Mouse (Mus musculus) thymus, adult 2 months (tissue): Measurements from ENCODE around the gene Csk. TPM values are rescaled to one million over a fixed set of nuclear protein-coding genes. Genes with fewer than 3 reads are reported as not detected.

ENCODE experiments used
- DNase-seq: peaks from one replicate; pipeline ENCODE4 v3.0.0; 2021
- H3K27ac ChIP-seq: fragments of 200-500 bp; 2 replicates; pipeline ENCODE4 v1.5.1; 2012; ENCODE audit warnings: low read length, control low read depth; ENCODE audit not compliant: control insufficient read depth, insufficient read depth
- H3K27me3 ChIP-seq: fragments of 200-500 bp; 2 replicates; pipeline ENCODE4 v1.6.1; 2012; ENCODE audit warnings: mild to moderate bottlenecking, low read length, moderate library complexity, mixed read lengths; ENCODE audit not compliant: control insufficient read depth, insufficient read depth
- H3K36me3 ChIP-seq: fragments of 200-500 bp; 2 replicates; pipeline ENCODE4 v1.6.1; 2012; ENCODE audit warnings: mild to moderate bottlenecking, low read length, moderate library complexity; ENCODE audit not compliant: control insufficient read depth, insufficient read depth
- H3K4me1 ChIP-seq: fragments of 200-500 bp; replicated peaks from 2 replicates; pipeline ENCODE4 v1.6.1; 2012; ENCODE audit warnings: low read length; ENCODE audit not compliant: control insufficient read depth, insufficient read depth
- H3K4me3 ChIP-seq: fragments of 200-500 bp; 2 replicates; pipeline ENCODE4 v1.5.1; 2012; ENCODE audit warnings: mild to moderate bottlenecking, low read length, control low read depth, moderate library complexity; ENCODE audit not compliant: control insufficient read depth, insufficient read depth
- CTCF ChIP-seq: fragments of 200-500 bp; IDR thresholded peaks from 2 replicates; pipeline ENCODE4 v1.5.1; 2012; ENCODE audit warnings: mild to moderate bottlenecking, control low read depth, low read length, moderate library complexity, borderline replicate concordance; ENCODE audit not compliant: control insufficient read depth, poor library complexity, insufficient read depth; ENCODE audit errors: extremely low read depth
- POLR2A ChIP-seq: fragments of 200-500 bp; IDR thresholded peaks from 2 replicates; pipeline ENCODE4 v1.6.1; 2012; ENCODE audit warnings: mild to moderate bottlenecking, low read length, control low read depth, moderate library complexity; ENCODE audit not compliant: control insufficient read depth, poor library complexity, insufficient read depth; ENCODE audit errors: extremely low read depth
- WGBS: fragments of 180-500 bp; shearing (Covaris S2); methylation state at CpG from one replicate; pipeline ENCODE4 v1.1.7; 2018; 5-methylcytosine and 5-hydroxymethylcytosine counted together
- polyA plus RNA-seq: library from polyadenylated mRNA; depleted of rRNA; stranded (reverse); fragments of >200 nt; gene quantifications from 2 replicates; pipeline ENCODE4 v1.2.3, GENCODE M21; 2012

Gene Csk
- polyA plus RNA-seq, 1 experiment, result 245 TPM

GRCm38 (mm10) chr9:57669566-57669965 is 16.1 kb upstream of the Csk start:
- Histone ChIP-seq H3K4me3 (no peak overlapping the region), H3K27ac (no peak overlapping the region), H3K27me3 (no peaks in the 10 kb centered on the region), H3K36me3 (no peaks in the 10 kb centered on the region), H3K4me1 (peaks cover 22% of the 10 kb centered on the region)
- DNase-seq, result no peak
- no peak for TF ChIP-seq CTCF
- no peak for TF ChIP-seq POLR2A
- 97% methylated on average over 3 of the region's 3 CpGs for WGBS

- H3K4me3 ChIP-seq, result no peak overlapping the region
- 32% methylated on average over 1 of the region's 1 CpGs for WGBS
- H3K27ac ChIP-seq, result no peak overlapping the region
- H3K36me3 ChIP-seq, result no peaks in the 10 kb centered on the region
- H3K27me3 ChIP-seq, result no peaks in the 10 kb centered on the region
- peaks cover 22% of the 10 kb centered on the region for H3K4me1 ChIP-seq
- TF ChIP-seq POLR2A (no peak), CTCF (no peak)
- no peak for DNase-seq
These were observed 14.8 kb upstream of the Csk start for GRCm38 (mm10) chr9:57668277-57668676.

- no peak overlapping the region for H3K4me3 ChIP-seq
- H3K36me3 ChIP-seq, result no peaks in the 10 kb centered on the region
- H3K4me1 ChIP-seq, result peaks cover 22% of the 10 kb centered on the region
- TF ChIP-seq POLR2A (no peak), CTCF (no peak)
- WGBS, result 85% methylated on average over 11 of the region's 11 CpGs
- no peak overlapping the region; the same call in 1 of the 2 replicates for H3K27ac ChIP-seq
- no peak for DNase-seq
- no peaks in the 10 kb centered on the region for H3K27me3 ChIP-seq
These were observed 14.4 kb upstream of the Csk start for GRCm38 (mm10) chr9:57667817-57668216.

- Histone ChIP-seq H3K4me3 (no peak overlapping the region), H3K27ac (peak overlapping the region; percentile 72), H3K4me1 (peaks cover 22% of the 10 kb centered on the region), H3K36me3 (no peaks in the 10 kb centered on the region), H3K27me3 (no peaks in the 10 kb centered on the region)
- no peak for TF ChIP-seq POLR2A
- no peak for TF ChIP-seq CTCF
- DNase-seq, result peak; percentile 54
- WGBS, result 55% methylated on average over 3 of the region's 3 CpGs
These were observed 13.7 kb upstream of the Csk start for GRCm38 (mm10) chr9:57667136-57667535.

- Histone ChIP-seq H3K27ac (peak overlapping the region; percentile 72), H3K36me3 (no peaks in the 10 kb centered on the region), H3K4me1 (peaks cover 22% of the 10 kb centered on the region), H3K4me3 (no peak overlapping the region), H3K27me3 (no peaks in the 10 kb centered on the region)
- DNase-seq, result peak; percentile 39
- TF ChIP-seq CTCF, result no peak
- no peak for TF ChIP-seq POLR2A
- 81% methylated on average over 8 of the region's 8 CpGs for WGBS
These were observed 13.1 kb upstream of the Csk start for GRCm38 (mm10) chr9:57666536-57666935.

GRCm38 (mm10) chr9:57664616-57665015 is 11.2 kb upstream of the Csk start:
- Histone ChIP-seq H3K4me3 (no peak overlapping the region), H3K36me3 (no peaks in the 10 kb centered on the region), H3K4me1 (peaks cover 27% of the 10 kb centered on the region), H3K27me3 (no peaks in the 10 kb centered on the region), H3K27ac (no peak overlapping the region)
- DNase-seq, result no peak
- TF ChIP-seq POLR2A (no peak), CTCF (no peak)
- 81% methylated on average over 7 of the region's 7 CpGs for WGBS

GRCm38 (mm10) chr9:57661552-57661951 is 8.1 kb upstream of the Csk start:
- TF ChIP-seq CTCF (no peak), POLR2A (no peak)
- Histone ChIP-seq H3K27ac (no peak overlapping the region), H3K27me3 (no peaks in the 10 kb centered on the region), H3K4me3 (no peak overlapping the region), H3K4me1 (peaks cover 7% of the 10 kb centered on the region), H3K36me3 (no peaks in the 10 kb centered on the region)
- no peak for DNase-seq
- 75% methylated on average over 3 of the region's 3 CpGs for WGBS
